Mouse (Mus musculus) hindbrain, embryonic 11.5 days (tissue): Measurements from ENCODE around the gene Scarf1. TPM values are rescaled to one million over a fixed set of nuclear protein-coding genes. Genes with fewer than 3 reads are reported as not detected.

ENCODE experiments used
- ATAC-seq: fragments of 200-750 bp; cut with Nextera tagmentation; 2 replicates; pipeline ENCODE4 v1.8.0; 2017; ENCODE audit warnings: mild to moderate bottlenecking, moderate TSS enrichment, moderate library complexity; ENCODE audit not compliant: low FRiP score
- DNase-seq: peaks from one replicate; pipeline ENCODE4 v3.0.0-alpha.2; 2015; ENCODE audit warnings: low spot score
- H3K27ac ChIP-seq: fragments of 300-500 bp; sonication (generic); 2 replicates; pipeline ENCODE4 v1.5.1; 2014; ENCODE audit warnings: mild to moderate bottlenecking, low read depth, low read length
- H3K27me3 ChIP-seq: fragments of 300-500 bp; sonication (generic); 2 replicates; pipeline ENCODE4 v1.6.1; 2014; ENCODE audit warnings: mild to moderate bottlenecking, low read length, moderate library complexity, mixed read lengths; ENCODE audit not compliant: control insufficient read depth, insufficient read depth
- H3K36me3 ChIP-seq: fragments of 300-500 bp; sonication (generic); 2 replicates; pipeline ENCODE4 v1.6.1; 2014; ENCODE audit warnings: mild to moderate bottlenecking, low read length, moderate library complexity, mixed read lengths; ENCODE audit not compliant: control insufficient read depth, insufficient read depth
- H3K4me1 ChIP-seq: fragments of 300-500 bp; sonication (generic); replicated peaks from 2 replicates; pipeline ENCODE4 v1.6.1; 2014; ENCODE audit warnings: low read length, mixed read lengths; ENCODE audit not compliant: control insufficient read depth, insufficient read depth
- H3K4me2 ChIP-seq: fragments of 300-500 bp; sonication (generic); replicated peaks from 2 replicates; pipeline ENCODE4 v1.6.1; 2014; ENCODE audit warnings: mild to moderate bottlenecking, low read depth, low read length
- H3K4me3 ChIP-seq: fragments of 300-500 bp; sonication (generic); 2 replicates; pipeline ENCODE4 v1.5.1; 2014; ENCODE audit warnings: low read depth, low read length
- H3K9ac ChIP-seq: fragments of 300-500 bp; sonication (generic); 2 replicates; pipeline ENCODE4 v1.6.1; 2014; ENCODE audit warnings: low read depth, low read length
- H3K9me3 ChIP-seq: fragments of 300-500 bp; sonication (generic); 2 replicates; pipeline ENCODE4 v1.6.1; 2016; ENCODE audit warnings: low read length; ENCODE audit not compliant: control insufficient read depth
- WGBS: fragments of 180-500 bp; shearing (Covaris S2); extraction: QIAGEN DNeasy Blood & Tissue Kit; methylation state at CpG from one replicate; pipeline ENCODE4 v1.1.7; 2014; 5-methylcytosine and 5-hydroxymethylcytosine counted together
- polyA plus RNA-seq: library from polyadenylated mRNA; unstranded; fragments of >200 nt; fragmentation: Nextera tagmentation; extraction: Ambion mirVana; gene quantifications from 2 replicates; pipeline ENCODE4 v1.2.1, GENCODE M21; 2014

Scarf1 gene
- polyA plus RNA-seq, 1 experiment from 2014 or later, result 3.4 TPM

DNA sequence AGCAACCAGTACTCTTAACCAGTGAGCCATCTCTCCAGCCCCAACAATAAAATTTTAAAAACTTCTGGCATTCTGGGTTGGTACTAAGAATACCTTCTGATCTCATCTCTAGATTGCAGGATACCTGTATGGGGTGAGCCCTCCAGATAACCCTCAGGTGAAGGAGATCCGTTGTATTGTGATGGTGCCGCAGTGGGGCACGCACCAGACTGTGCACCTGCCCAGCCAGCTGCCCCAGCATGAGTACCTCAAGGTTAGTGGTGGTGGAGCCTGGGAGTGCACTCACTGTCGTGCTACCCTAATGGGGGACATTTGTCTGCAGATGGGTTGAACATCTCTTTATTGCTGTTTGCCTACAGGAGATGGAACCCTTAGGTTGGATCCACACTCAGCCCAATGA is 5.2 kb upstream of the Scarf1 start:
- Histone ChIP-seq H3K36me3 (peaks cover 32% of the 10 kb centered on the region), H3K4me2 (no peak overlapping the region), H3K9ac (no peak overlapping the region), H3K4me3 (no peak overlapping the region), H3K4me1 (peaks cover 4% of the 10 kb centered on the region; the same call in 1 of the 2 replicates), H3K27me3 (no peaks in the 10 kb centered on the region), H3K9me3 (no peaks in the 10 kb centered on the region), H3K27ac (no peak overlapping the region)
- no peak for DNase-seq
- no peak for ATAC-seq
- 93% methylated on average over 4 of the region's 4 CpGs for WGBS

DNA sequence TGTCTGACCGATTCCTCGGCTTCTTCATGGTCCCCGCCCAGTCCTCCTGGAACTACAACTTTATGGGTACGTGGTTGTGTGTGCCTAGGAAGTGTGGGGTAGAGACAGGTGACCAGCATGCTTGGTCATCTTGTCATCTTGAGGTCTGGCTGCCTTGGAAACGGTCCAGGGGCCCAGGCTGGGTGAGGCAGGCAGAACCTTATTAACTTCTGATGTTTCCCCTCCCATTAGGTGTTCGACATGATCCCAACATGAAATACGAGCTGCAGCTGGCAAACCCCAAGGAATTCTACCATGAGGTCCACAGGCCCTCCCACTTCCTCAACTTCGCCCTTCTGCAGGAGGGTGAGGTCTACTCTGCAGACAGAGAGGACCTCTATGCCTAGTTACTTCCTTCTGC is 4.4 kb upstream of the Scarf1 start:
- H3K36me3 ChIP-seq, result peaks cover 27% of the 10 kb centered on the region

DNA sequence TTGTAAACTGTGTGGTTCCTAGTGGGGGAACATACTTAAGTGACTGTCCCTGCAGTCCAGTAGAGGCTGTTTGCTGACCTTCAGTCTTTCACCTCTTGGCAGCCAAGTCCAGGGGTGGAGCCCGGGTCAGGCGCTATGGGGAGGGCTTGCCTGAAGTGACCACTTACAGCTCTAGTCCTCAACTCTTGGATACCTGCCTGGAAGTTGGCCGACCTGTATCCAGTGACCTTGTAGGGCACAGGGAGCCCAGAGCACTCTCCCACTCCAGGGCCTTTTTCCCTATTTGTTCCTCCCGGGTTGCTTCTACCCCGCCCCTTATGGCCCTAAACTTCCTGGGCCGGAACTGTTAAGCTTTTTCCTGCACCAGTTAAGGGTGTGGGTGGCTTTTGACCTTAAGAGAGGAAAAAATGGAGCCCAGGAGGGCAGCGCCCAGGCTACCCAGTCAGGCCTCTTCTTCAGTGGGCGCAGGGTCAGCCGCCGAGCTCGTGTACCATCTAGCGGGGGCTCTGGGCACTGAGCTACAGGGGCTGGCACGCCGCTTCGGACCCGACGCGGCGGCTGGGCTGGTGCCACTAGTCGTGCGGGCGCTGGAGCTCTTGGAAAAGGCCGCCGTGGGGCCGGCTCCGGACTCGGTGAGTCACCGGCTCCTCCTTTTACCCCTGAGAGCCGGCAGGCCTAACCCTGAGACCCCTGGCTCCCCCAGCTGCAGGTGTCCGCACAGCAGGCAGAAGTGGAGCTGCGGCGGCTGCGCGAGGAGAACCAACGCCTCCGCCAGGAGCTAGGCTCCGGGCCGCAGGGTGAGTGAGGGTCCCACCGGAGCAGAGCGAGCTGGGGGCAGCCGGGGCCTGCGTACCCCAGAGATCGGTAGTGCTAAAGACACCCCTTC is 3.4 kb upstream of the Scarf1 start, which contains the start of gene Rilp:
Gene Rilp, plus strand, starts transcription at position 354 of the 886 bp plus-strand sequence.
- peak within 1 kb of the TSS; percentile 76 for H3K4me2 ChIP-seq
- H3K4me3 ChIP-seq, result peak within 1 kb of the TSS; percentile 39
- H3K4me1 ChIP-seq, result peaks cover 4% of the 10 kb centered on the region; the same call in 1 of the 2 replicates
- peak within 1 kb of the TSS; percentile 57 for H3K9ac ChIP-seq
- no peaks in the 10 kb centered on the region for H3K9me3 ChIP-seq
- peak; percentile 74 for DNase-seq
- H3K27ac ChIP-seq, result peak within 1 kb of the TSS; percentile 56; the same call in 1 of the 2 replicates
- H3K36me3 ChIP-seq, result peaks cover 20% of the 10 kb centered on the region
- no peaks in the 10 kb centered on the region for H3K27me3 ChIP-seq
- peak; percentile 90 for ATAC-seq
- 3% methylated on average over 42 of the region's 43 CpGs for WGBS

More for the DNA sequence above, 4.4 kb upstream of the Scarf1 start:
- Histone ChIP-seq H3K4me3 (no peak overlapping the region), H3K4me1 (peaks cover 4% of the 10 kb centered on the region; the same call in 1 of the 2 replicates), H3K27ac (no peak overlapping the region), H3K4me2 (no peak overlapping the region), H3K9ac (no peak overlapping the region), H3K9me3 (no peaks in the 10 kb centered on the region), H3K27me3 (no peaks in the 10 kb centered on the region)
- DNase-seq (no peak), ATAC-seq (no peak)
- WGBS, result 78% methylated on average over 8 of the region's 8 CpGs

DNA sequence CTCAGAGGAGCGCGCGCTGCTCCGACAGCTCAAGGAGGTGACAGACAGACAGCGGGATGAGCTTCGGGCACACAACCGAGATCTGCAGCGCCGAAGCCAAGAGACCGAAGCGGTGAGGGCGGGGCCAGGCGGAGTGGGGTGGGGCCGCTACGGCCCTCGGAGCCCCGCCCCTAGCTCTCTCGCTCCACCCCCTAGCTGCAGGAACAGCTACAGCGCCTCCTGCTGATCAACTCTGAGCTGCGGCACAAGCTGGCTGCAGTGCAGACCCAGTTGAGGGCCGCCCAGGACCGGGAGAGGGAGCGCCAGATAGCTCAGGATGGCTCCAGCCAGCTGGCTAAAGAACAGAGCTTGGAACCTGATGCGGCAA is 2.7 kb upstream of the Scarf1 start:
- Histone ChIP-seq H3K4me2 (peak overlapping the region; percentile 76), H3K4me3 (peak overlapping the region; percentile 39), H3K36me3 (peaks cover 17% of the 10 kb centered on the region), H3K9ac (peak overlapping the region; percentile 57), H3K9me3 (no peaks in the 10 kb centered on the region), H3K27ac (peak overlapping the region; percentile 56; the same call in 1 of the 2 replicates), H3K27me3 (no peaks in the 10 kb centered on the region), H3K4me1 (peaks cover 4% of the 10 kb centered on the region; the same call in 1 of the 2 replicates)
- ATAC-seq, result peak; percentile 89
- WGBS, result 2% methylated on average over 21 of the region's 24 CpGs
- peak; percentile 95 for DNase-seq

DNA sequence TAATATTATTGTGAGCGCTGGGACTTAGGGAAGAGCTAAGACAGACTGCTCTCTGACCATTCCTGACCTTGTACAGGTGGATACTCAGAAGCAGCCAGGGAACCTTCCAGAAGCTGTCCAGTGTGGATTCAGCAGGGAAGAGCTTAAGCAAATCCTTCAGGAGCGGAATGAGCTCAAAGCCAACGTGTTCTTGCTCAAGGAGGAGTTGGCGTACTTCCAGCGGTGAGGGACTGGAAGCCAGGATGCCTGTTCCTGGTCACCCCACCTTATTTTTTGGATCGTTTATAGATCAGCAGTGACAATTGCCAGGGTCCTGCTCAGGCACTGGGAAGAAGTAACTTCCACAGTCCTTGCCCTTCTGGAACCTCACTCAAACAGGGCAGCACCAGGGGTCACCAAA is 2.1 kb upstream of the Scarf1 start:
- no peak for DNase-seq
- no peaks in the 10 kb centered on the region for H3K27me3 ChIP-seq
- no peaks in the 10 kb centered on the region for H3K9me3 ChIP-seq
- H3K9ac ChIP-seq, result no peak overlapping the region
- no peak overlapping the region for H3K4me3 ChIP-seq
- 88% methylated on average over 6 of the region's 6 CpGs for WGBS
- H3K27ac ChIP-seq, result no peak overlapping the region
- no peak for ATAC-seq
- peaks cover 4% of the 10 kb centered on the region; the same call in 1 of the 2 replicates for H3K4me1 ChIP-seq
- peaks cover 11% of the 10 kb centered on the region for H3K36me3 ChIP-seq
- H3K4me2 ChIP-seq, result no peak overlapping the region

DNA sequence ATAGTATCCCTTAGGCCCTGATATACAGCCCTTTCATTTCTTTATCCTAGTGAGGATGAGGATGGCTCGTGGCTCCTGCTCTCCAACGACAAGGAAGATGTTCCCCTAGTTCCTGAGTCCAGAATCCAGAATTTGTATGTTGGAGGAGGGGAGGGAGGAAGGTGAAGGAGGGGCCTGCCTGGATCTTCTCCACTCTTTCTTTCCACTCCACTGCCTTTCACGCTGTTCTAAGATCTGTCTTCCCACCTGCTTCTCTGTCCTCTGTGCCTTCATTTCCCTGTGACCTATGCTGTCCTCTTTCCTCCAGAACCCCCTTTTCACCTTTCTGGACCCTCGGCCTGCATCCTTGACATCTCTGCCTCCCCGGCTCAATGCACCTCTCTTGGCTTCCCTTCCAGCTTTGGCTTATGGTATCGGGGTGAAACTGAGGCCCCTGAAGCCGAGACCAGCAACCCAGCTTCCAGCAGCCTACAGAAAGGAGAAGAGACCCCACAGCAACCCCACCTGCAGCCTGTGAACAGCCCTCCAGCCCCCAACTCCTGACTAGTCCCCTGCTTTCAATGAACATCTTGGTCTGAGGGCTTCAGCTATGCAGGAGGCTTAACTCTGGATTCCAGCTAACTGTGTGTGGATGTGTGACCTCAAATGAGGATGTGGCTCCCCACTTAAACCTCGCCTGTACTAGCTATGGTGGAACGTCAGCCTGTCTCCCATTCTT is 880 bp upstream of the Scarf1 start:
- Histone ChIP-seq H3K4me2 (no peak overlapping the region), H3K27me3 (no peaks in the 10 kb centered on the region), H3K4me3 (no peak overlapping the region), H3K36me3 (peaks cover 8% of the 10 kb centered on the region), H3K9me3 (no peaks in the 10 kb centered on the region), H3K27ac (no peak overlapping the region), H3K4me1 (peaks cover 4% of the 10 kb centered on the region; the same call in 1 of the 2 replicates), H3K9ac (no peak overlapping the region)
- DNase-seq (no peak), ATAC-seq (no peak)
- 79% methylated on average over 9 of the region's 9 CpGs for WGBS

DNA sequence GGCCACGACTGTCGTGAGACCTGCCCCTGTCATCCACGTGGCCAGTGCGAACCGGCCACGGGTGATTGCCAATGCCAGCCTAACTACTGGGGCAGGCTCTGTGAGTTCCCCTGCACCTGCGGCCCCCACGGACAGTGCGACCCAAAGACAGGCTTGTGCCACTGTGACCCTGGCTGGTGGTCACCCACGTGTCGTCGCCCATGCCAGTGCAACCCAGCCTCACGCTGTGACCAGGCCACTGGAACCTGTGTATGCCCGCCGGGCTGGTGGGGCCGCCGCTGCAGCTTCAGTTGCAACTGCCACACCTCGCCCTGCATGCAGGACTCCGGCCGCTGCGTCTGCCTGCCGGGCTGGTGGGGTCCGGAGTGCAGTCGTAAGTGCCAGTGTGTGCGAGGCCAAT is 1.8 kb downstream of the Scarf1 start:
- H3K4me1 ChIP-seq, result no peaks in the 10 kb centered on the region
- H3K9me3 ChIP-seq, result no peaks in the 10 kb centered on the region
- DNase-seq (no peak), ATAC-seq (no peak)
- no peaks in the 10 kb centered on the region for H3K36me3 ChIP-seq
- no peak overlapping the region for H3K9ac ChIP-seq
- no peaks in the 10 kb centered on the region for H3K27me3 ChIP-seq
- no peak overlapping the region for H3K27ac ChIP-seq
- 92% methylated on average over 25 of the region's 25 CpGs for WGBS
- H3K4me3 ChIP-seq, result no peak overlapping the region
- no peak overlapping the region for H3K4me2 ChIP-seq

DNA sequence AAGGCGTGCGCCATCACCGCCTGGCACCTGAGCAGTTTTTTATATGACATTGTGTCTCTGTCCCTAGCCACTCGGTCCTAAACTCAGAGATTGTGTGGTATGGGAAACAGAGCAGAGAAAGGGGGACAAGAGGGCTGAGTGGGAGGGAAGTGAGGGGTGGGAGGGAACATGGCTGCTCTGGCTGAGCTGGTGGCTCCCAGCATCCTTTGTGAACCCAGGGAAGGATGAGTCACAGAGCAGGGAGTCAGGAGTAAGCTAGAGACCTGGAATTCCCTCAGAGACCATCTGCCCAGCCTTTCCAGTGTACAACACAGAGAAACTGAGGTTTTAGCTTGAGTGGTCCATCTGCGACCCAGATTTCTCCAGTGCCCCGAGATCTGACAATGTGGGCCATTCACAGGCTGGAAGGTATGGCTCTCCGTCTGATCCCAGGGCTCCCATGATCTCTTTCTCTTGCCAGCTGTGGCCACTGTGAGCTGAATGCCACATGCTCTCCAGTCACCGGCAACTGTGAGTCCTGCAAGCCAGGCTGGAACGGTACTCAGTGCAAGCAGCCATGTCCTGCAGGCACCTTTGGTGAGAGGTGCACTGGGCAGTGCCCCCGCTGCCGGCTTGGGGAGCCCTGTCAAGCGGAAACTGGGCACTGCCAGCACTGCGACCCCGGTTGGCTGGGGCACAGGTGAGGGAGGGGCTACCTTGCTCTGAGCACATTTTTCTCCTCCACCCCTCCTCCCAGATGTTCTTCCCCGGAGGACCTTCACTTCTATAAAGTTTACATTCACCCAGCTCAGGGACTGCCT is 6.7 kb downstream of the Scarf1 start:
- Histone ChIP-seq H3K4me3 (no peak overlapping the region), H3K27ac (no peak overlapping the region), H3K9ac (no peak overlapping the region), H3K36me3 (no peaks in the 10 kb centered on the region), H3K4me2 (no peak overlapping the region), H3K9me3 (no peaks in the 10 kb centered on the region), H3K27me3 (no peaks in the 10 kb centered on the region), H3K4me1 (no peaks in the 10 kb centered on the region)
- WGBS, result 81% methylated on average over 15 of the region's 15 CpGs
- no peak for ATAC-seq
- no peak for DNase-seq
